Mouse (Mus musculus): ENCODE measurements at regions not wholly inside any gene's neighbourhood (a gene's known extent, or its start where the extent isn't known, plus 50 kb on each side); places are given as distances from the start of the nearest gene placed in this dataset.
"Not testable (repeated sequence)": the region's sequence is repeated elsewhere in the genome, so short reads cannot be mapped to it uniquely, and the experiment has no call there.

- TF ChIP-seq CTCF (IDR thresholded peaks at IDR 0.05; ENCODE audit: control insufficient read depth, insufficient read depth, low read length); POLR2A (IDR thresholded peaks at IDR 0.05; ENCODE audit: borderline replicate concordance, control insufficient read depth, low read depth, low read length): not testable (repeated sequence)
These were observed 189.6 kb upstream of the Cdk6 start for GRCm38 (mm10) chr5:3151534-3152148.
